Mouse (Mus musculus) limb, embryonic 11.5 days (tissue): ENCODE results near the gene Sh3rf3. TPM values are rescaled to one million over a fixed set of nuclear protein-coding genes. Genes with fewer than 3 reads are reported as not detected.

Source experiments
- ATAC-seq: fragments of 200-750 bp; cut with Nextera tagmentation; 2 replicates; pipeline ENCODE4 v1.8.0; 2017; ENCODE audit warnings: low read depth; ENCODE audit not compliant: insufficient number of reproducible peaks, low FRiP score, low TSS enrichment
- DNase-seq: peaks from one replicate; pipeline ENCODE4 v3.0.0-alpha.2; 2015; ENCODE audit warnings: low spot score
- H3K27ac ChIP-seq: fragments of 300-500 bp; sonication (generic); replicated peaks from 2 replicates; pipeline ENCODE4 v1.5.1; 2014; ENCODE audit warnings: low read depth, mild to moderate bottlenecking, low read length
- H3K27me3 ChIP-seq: fragments of 300-500 bp; sonication (generic); 2 replicates; pipeline ENCODE4 v1.6.1; 2014; ENCODE audit warnings: mild to moderate bottlenecking, low read length, mixed read lengths; ENCODE audit not compliant: control insufficient read depth, insufficient read depth
- H3K36me3 ChIP-seq: fragments of 300-500 bp; sonication (generic); 2 replicates; pipeline ENCODE4 v1.6.1; 2014; ENCODE audit warnings: mild to moderate bottlenecking, low read length, moderate library complexity, mixed read lengths; ENCODE audit not compliant: control insufficient read depth, insufficient read depth
- H3K4me1 ChIP-seq: fragments of 300-500 bp; sonication (generic); 2 replicates; pipeline ENCODE4 v1.6.1; 2014; ENCODE audit warnings: low read length, mixed read lengths; ENCODE audit not compliant: control insufficient read depth, insufficient read depth
- H3K4me2 ChIP-seq: fragments of 300-500 bp; sonication (generic); 2 replicates; pipeline ENCODE4 v1.6.1; 2014; ENCODE audit warnings: low read depth, mild to moderate bottlenecking, moderate library complexity; ENCODE audit not compliant: severe bottlenecking
- H3K4me3 ChIP-seq: fragments of 300-500 bp; sonication (generic); 2 replicates; pipeline ENCODE4 v1.5.1; 2014; ENCODE audit warnings: low read depth, low read length
- H3K9ac ChIP-seq: fragments of 300-500 bp; sonication (generic); 2 replicates; pipeline ENCODE4 v1.6.1; 2014; ENCODE audit warnings: mild to moderate bottlenecking, low read length
- H3K9me3 ChIP-seq: fragments of 300-500 bp; sonication (generic); 2 replicates; pipeline ENCODE4 v1.6.1; 2016; ENCODE audit warnings: low read length; ENCODE audit not compliant: control insufficient read depth
- WGBS: fragments of 180-500 bp; shearing (Covaris S2); extraction: QIAGEN DNeasy Blood & Tissue Kit; methylation state at CpG from one replicate; pipeline ENCODE4 v1.1.7; 2014; 5-methylcytosine and 5-hydroxymethylcytosine counted together
- polyA plus RNA-seq: library from polyadenylated mRNA; unstranded; fragments of >200 nt; fragmentation: Nextera tagmentation; extraction: Ambion mirVana; gene quantifications from 2 replicates; pipeline ENCODE4 v1.2.1, GENCODE M21; 2014

Sh3rf3 gene
- polyA plus RNA-seq, 1 experiment from 2014 or later, result 0.60 TPM

DNA sequence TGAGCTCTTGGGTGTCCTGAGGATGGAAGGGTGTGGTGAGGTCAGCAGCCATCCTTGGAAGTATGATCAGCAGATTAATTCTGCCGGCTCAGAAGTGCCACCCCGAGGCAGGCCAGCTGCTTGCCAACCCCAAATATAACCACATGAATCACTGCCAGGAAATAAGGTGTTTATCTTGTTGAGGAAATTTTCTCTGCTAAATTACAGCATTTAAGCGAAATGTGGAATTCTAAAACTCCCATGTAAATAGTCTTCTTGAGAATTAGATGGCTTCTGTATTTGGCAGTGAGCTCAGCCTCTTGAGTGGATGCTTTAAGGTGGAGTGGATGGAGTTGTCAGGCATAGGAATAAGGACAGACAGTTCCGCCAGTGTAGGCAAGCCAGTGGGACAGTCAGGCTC lies 259.7 kb downstream of the Sh3rf3 start:
- Histone ChIP-seq H3K36me3 (no peaks in the 10 kb centered on the region), H3K9me3 (no peaks in the 10 kb centered on the region), H3K4me2 (no peak overlapping the region), H3K27ac (no peak overlapping the region), H3K4me1 (no peaks in the 10 kb centered on the region), H3K4me3 (no peak overlapping the region), H3K9ac (no peak overlapping the region), H3K27me3 (no peaks in the 10 kb centered on the region)
- no peak for DNase-seq
- 80% methylated on average over 4 of the region's 4 CpGs for WGBS
- no peak for ATAC-seq

DNA sequence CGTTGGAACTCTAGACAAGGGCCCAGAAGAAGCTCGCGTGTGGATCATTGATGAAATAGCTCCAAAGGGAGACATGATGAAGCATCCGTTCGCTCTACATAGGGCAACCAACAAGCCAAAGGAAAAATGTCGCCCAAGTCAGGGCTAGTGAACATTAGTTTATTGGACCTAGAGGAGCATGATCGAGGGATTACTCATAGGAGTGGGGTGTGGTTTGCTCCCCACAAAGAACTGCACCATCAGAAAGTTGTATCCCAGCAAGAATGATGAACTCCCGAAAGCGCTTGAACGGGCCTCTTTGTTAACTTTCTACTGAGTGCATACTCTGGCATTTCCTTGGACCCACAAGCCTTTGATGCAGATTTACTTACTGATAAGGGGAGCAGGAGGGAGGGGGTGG lies 263.5 kb downstream of the Sh3rf3 start:
- Histone ChIP-seq H3K27ac (no peak overlapping the region), H3K36me3 (no peaks in the 10 kb centered on the region), H3K4me1 (no peaks in the 10 kb centered on the region), H3K4me2 (no peak overlapping the region), H3K9ac (no peak overlapping the region), H3K4me3 (no peak overlapping the region), H3K9me3 (no peaks in the 10 kb centered on the region), H3K27me3 (no peaks in the 10 kb centered on the region)
- DNase-seq (no peak), ATAC-seq (no peak)
- 90% methylated on average over 10 of the region's 10 CpGs for WGBS

DNA sequence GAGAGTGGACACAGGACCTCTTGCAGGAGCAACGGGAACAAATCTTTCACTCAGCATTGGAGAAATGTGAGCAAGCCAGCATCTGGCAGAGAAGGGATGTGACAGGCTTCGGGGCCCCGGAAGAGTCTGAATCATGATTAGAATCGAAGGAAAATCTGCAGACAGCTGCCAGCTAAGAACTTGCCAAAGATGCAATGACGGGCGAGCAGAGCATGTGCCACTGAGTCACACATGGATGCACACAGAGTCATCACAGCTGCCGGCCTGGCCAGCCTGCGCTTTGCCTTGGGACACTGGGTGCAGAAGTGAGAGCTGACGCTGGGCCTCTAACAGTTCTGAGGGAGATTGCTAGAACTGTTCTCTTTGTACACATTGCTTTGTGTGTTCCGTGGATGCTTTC lies 264.8 kb downstream of the Sh3rf3 start:
- H3K4me3 ChIP-seq, result no peak overlapping the region
- H3K9ac ChIP-seq, result no peak overlapping the region
- H3K4me1 ChIP-seq, result no peaks in the 10 kb centered on the region
- no peaks in the 10 kb centered on the region for H3K36me3 ChIP-seq
- no peaks in the 10 kb centered on the region for H3K9me3 ChIP-seq
- no peak for ATAC-seq
- DNase-seq, result no peak
- 88% methylated on average over 10 of the region's 10 CpGs for WGBS
- H3K27me3 ChIP-seq, result no peaks in the 10 kb centered on the region
- no peak overlapping the region for H3K27ac ChIP-seq
- H3K4me2 ChIP-seq, result no peak overlapping the region

DNA sequence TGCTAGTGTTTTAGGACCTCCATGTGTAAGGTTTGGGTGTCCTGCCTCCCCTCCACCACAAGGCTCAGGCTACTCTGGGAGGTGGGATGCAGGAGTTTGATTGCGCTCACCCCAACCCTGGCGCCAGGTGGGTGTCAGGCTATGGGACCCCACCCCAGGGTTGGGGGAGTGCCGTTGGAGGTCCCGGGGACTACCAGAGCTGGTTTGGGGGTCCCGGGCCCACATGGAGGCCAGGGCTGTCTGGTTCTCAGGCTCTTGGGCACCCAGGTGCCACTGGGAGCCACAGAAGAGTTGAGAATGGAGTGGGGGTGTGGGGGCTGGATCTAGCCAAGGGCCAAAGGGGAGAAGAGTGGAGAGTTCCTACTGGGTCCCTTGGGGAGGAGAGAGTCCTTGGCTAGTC lies 272.4 kb downstream of the Sh3rf3 start:
- H3K27me3 ChIP-seq, result no peaks in the 10 kb centered on the region
- H3K27ac ChIP-seq, result no peak overlapping the region
- H3K36me3 ChIP-seq, result no peaks in the 10 kb centered on the region
- DNase-seq, result no peak
- no peak for ATAC-seq
- no peaks in the 10 kb centered on the region for H3K4me1 ChIP-seq
- WGBS, result 99% methylated on average over 5 of the region's 5 CpGs
- no peak overlapping the region for H3K9ac ChIP-seq
- no peaks in the 10 kb centered on the region for H3K9me3 ChIP-seq
- no peak overlapping the region for H3K4me2 ChIP-seq
- no peak overlapping the region for H3K4me3 ChIP-seq

DNA sequence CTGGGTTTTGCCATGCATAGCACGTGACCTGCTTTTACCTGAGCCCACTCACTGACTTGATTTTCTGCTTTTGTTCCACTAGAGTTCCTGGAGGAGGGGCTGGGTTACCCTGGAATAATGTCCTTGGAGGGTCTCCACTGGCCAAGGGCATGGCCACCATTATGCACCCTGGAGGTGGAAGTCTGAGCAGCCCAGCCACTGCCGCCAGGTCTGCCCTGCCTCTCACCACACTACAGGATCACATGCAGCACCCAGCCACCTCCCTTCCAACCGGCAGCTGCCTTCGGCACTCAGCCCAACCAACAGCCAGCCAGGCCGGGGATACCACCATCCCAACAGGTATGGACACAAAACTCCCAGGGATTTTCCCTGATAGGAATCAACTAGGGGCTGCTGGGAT lies 273.4 kb downstream of the Sh3rf3 start:
- Histone ChIP-seq H3K27ac (no peak overlapping the region), H3K4me2 (no peak overlapping the region), H3K9me3 (no peaks in the 10 kb centered on the region), H3K9ac (no peak overlapping the region), H3K4me3 (no peak overlapping the region), H3K4me1 (no peaks in the 10 kb centered on the region), H3K36me3 (no peaks in the 10 kb centered on the region), H3K27me3 (no peaks in the 10 kb centered on the region)
- DNase-seq (no peak), ATAC-seq (no peak)
- 91% methylated on average over 5 of the region's 5 CpGs for WGBS

DNA sequence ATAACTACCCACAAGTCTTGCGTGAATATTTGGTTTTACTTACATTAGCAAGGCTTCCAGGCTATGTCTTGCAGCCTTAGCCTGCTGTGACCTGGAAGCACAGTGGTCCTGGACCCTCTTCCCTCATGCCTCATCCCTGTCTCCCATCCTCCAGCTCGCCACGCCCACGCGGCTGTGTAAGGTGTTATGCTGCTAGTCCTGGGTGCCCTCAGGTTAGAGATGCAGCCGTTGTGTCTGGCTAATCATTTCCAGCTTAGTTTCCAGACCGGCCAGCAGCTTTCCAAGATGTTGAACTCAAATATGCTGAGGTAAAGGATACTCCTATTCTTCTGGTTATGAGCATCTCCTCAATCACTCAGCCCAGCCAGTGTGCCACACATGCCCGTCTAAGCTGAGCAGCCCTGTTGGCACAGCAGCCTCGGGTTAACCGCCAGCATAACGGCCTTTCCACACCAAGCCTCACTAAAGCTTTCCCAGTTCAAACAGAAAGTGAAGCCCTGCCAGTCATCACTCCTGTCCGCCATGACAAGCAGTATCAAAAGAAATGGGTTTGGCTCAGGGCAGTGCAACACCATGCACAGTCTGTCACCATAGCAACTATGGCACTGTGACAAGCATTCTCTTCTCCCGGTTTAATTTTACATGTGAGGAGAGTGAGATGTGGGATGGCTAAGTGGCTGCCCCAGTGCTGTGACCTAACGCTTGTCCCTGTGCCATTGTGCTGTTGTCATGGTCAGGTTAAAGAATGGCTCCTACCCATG lies 276.9 kb downstream of the Sh3rf3 start:
- H3K4me1 ChIP-seq, result no peaks in the 10 kb centered on the region
- 84% methylated on average over 14 of the region's 14 CpGs for WGBS
- H3K9ac ChIP-seq, result no peak overlapping the region
- H3K27ac ChIP-seq, result no peak overlapping the region
- no peak for ATAC-seq
- DNase-seq, result no peak
- no peaks in the 10 kb centered on the region for H3K9me3 ChIP-seq
- no peaks in the 10 kb centered on the region for H3K36me3 ChIP-seq
- no peak overlapping the region for H3K4me2 ChIP-seq
- no peaks in the 10 kb centered on the region for H3K27me3 ChIP-seq
- H3K4me3 ChIP-seq, result no peak overlapping the region

DNA sequence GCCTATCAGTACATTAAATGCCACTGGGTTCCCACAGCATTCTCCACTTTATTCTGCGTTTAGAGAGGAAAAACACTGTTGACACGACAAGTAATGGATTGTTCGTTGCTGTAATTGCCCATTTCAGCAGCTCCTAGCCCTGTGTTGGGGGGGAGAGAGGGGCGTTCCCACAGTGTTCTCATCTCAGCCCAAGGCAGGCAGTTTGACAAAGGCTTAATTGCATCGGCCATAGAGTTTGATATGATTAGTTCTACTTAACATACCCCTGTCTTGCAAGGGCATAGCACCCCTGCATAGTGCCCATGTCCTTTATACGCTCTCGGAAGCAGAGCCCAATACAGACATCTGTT lies 277.4 kb downstream of the Sh3rf3 start:
- no peaks in the 10 kb centered on the region for H3K9me3 ChIP-seq
- ATAC-seq, result no peak

DNA sequence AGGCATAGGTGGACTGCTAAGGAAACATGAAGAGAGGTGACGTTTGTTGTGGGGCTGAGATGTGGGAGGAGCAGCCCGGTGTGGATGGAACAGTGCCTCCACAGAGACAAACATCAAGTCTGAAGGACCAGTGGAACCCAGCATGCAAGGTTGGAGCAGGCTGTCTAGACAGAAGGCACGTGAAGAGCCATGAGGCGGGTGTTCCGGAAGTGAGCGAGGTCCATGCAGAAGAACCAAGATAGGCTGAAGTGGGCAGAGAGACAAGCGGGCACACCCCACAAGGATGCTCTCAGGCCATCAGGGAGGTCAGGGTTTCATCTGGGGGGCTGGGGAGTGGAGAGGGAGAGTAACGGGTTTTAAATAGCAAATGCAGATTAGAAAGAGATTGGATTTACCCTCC lies 278.4 kb downstream of the Sh3rf3 start:
- Histone ChIP-seq H3K4me1 (no peaks in the 10 kb centered on the region), H3K36me3 (no peaks in the 10 kb centered on the region), H3K27me3 (no peaks in the 10 kb centered on the region), H3K9me3 (no peaks in the 10 kb centered on the region), H3K27ac (no peak overlapping the region), H3K9ac (no peak overlapping the region), H3K4me2 (no peak overlapping the region), H3K4me3 (no peak overlapping the region)
- 93% methylated on average over 8 of the region's 8 CpGs for WGBS
- DNase-seq (no peak), ATAC-seq (no peak)

More for the DNA sequence above, 277.4 kb downstream of the Sh3rf3 start:
- Histone ChIP-seq H3K27me3 (no peaks in the 10 kb centered on the region), H3K9ac (no peak overlapping the region), H3K4me3 (no peak overlapping the region), H3K36me3 (no peaks in the 10 kb centered on the region), H3K4me1 (no peaks in the 10 kb centered on the region), H3K27ac (no peak overlapping the region), H3K4me2 (no peak overlapping the region)
- DNase-seq, result no peak
- 84% methylated on average over 7 of the region's 7 CpGs for WGBS

DNA sequence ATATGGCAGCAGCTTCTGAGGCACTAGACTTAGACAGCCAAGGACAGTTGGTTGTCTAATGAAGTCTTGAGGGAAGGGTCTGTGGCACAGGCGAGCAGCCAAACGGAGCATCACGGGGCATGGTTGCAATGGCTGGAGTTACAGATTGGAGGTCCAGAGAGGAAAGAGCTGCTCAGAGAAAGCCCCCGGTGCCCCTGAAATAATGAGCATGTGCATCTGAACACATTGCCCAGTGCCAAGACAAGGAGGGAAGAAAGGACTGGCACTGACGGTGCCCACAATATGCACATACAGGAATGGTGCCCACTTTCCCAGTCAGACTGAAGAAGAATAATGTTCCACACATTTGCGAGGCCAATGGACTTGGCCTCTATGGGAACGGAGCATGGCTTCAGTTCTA lies 278.8 kb downstream of the Sh3rf3 start:
- Histone ChIP-seq H3K9ac (no peak overlapping the region), H3K4me3 (no peak overlapping the region), H3K27me3 (no peaks in the 10 kb centered on the region), H3K27ac (no peak overlapping the region), H3K9me3 (no peaks in the 10 kb centered on the region), H3K4me2 (no peak overlapping the region), H3K4me1 (no peaks in the 10 kb centered on the region), H3K36me3 (no peaks in the 10 kb centered on the region)
- no peak for ATAC-seq
- DNase-seq, result no peak
- 89% methylated on average over 7 of the region's 7 CpGs for WGBS
